Mouse (Mus musculus): ENCODE measurements at regions not wholly inside any gene's neighbourhood (a gene's known extent, or its start where the extent isn't known, plus 50 kb on each side); places are given as distances from the start of the nearest gene placed in this dataset.

DNA sequence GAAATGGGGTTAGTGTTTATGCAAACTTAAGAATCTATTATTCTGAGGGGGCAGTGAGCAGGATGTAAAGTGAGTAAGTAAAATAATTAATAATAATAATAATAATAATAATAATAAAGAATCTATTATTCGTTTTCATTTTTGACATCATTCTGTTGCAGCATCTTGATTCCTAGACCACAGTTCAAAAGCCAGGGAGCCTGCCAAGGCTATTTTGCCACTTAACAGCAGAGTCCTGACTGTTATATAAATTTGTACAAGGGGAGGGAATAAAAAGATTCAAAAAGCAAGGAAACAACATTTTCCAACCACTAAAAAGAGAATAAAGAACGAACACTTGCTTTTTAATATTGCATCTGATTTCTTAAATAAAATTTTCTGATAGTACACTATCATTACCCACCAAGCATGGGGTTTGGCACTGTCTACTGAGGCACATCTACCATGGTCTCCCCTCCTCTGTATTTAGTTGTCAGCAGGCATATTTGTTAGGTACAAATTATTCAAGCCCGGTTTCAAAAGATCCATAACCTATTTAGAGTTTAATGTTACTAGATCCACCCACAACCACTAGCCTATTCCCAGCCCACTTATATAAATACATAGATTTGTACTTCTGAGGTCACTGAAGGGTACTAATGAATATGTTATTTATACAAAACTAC, 228.8 kb upstream of the Zic4 start:
- 59% methylated on average over 3 of the region's 3 CpGs for WGBS (ENCODE audit: insufficient replicate concordance)
- Histone ChIP-seq H3K9ac (ENCODE audit: low read depth, low read length) (no peak overlapping the region), H3K9me3 (replicated peaks; ENCODE audit: control insufficient read depth, low read length) (no peaks in the 10 kb centered on the region), H3K27me3 (ENCODE audit: control insufficient read depth, insufficient read depth, low read depth, low read length) (no peaks in the 10 kb centered on the region), H3K36me3 (ENCODE audit: control insufficient read depth, insufficient read depth) (no peaks in the 10 kb centered on the region), H3K4me1 (ENCODE audit: control insufficient read depth, low read depth, low read length) (no peaks in the 10 kb centered on the region), H3K4me3 (ENCODE audit: low read depth, low read length) (no peak overlapping the region), H3K27ac (ENCODE audit: low read length) (no peak overlapping the region), H3K4me2 (ENCODE audit: low read depth, low read length) (no peak overlapping the region)
- no peak for ATAC-seq (ENCODE audit: low read depth)

DNA sequence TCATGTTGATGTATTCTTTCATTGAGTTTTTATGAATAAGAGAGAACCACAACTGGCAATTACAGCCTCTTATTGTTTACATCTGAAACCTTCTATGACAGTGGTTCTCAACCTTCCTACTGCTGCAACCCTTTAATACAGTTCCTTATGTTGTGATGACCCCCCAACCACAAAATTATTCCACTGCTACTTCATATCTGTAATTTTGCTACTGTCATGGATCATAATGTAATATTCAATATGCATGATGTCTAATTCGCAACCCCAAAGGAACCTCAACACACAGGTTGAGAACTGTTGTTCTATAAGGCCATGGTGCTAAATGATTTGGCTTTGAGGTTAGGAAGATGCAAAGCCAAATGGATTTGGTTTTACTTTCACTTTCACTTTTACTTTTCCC, 227.9 kb upstream of the Zic4 start:
- no peaks in the 10 kb centered on the region for H3K36me3 ChIP-seq (ENCODE audit: control insufficient read depth, insufficient read depth)
- WGBS (ENCODE audit: insufficient replicate concordance) = 65% methylated on average over 1 of the region's 1 CpGs
- no peak overlapping the region for H3K9ac ChIP-seq (ENCODE audit: low read depth, low read length)
- H3K9me3 ChIP-seq (replicated peaks; ENCODE audit: control insufficient read depth, low read length) = no peaks in the 10 kb centered on the region
- H3K4me2 ChIP-seq (ENCODE audit: low read depth, low read length) = no peak overlapping the region
- H3K4me3 ChIP-seq (ENCODE audit: low read depth, low read length) = no peak overlapping the region
- no peak for ATAC-seq (ENCODE audit: low read depth)
- H3K27ac ChIP-seq (ENCODE audit: low read length) = no peak overlapping the region
- H3K27me3 ChIP-seq (ENCODE audit: control insufficient read depth, insufficient read depth, low read depth, low read length) = no peaks in the 10 kb centered on the region
- H3K4me1 ChIP-seq (ENCODE audit: control insufficient read depth, low read depth, low read length) = no peaks in the 10 kb centered on the region

DNA sequence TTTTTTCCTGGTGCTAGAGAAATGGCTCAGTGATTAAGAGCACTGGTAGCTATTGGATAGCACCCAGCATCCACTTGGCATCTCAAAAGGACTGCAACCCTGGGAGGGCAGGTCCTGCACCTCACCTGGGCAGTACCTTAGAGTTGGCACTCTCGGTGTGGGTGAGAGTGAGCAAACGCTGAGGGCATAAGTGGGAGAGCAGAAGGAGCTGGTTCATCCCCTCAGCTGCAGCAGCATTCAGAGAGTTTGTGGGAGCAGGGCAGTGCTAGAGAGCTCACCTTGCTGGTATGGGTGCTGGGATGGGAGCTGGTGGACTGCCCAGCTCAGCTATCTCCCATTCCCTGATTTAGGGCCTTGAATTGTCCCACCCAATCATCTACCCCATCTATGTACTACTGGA, 227.1 kb upstream of the Zic4 start:
- WGBS (ENCODE audit: insufficient replicate concordance) = 38% methylated on average over 2 of the region's 2 CpGs
- no peaks in the 10 kb centered on the region for H3K27me3 ChIP-seq (ENCODE audit: control insufficient read depth, insufficient read depth, low read depth, low read length)

DNA sequence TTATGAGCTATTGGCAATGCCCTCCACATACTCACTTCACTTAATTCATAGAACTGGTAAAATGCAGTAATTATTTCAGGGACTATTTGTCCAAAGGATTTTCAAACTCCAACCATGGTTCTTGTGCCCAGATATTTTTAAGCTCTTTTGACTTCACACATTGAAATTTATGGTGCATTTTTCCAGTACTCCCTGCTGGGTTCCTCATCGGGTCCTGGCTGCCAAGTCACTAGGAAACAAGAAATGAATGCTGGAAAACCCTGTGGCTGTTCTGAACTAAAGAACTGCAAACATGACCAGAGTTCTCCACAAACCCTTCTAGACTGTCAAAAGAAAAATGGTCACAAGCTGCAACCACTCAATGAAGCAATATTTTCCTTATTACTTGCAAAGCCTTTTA, 221.6 kb upstream of the Zic4 start:
- H3K27ac ChIP-seq (ENCODE audit: low read length) = no peak overlapping the region
- H3K4me3 ChIP-seq (ENCODE audit: low read depth, low read length) = no peak overlapping the region
- no peak overlapping the region for H3K9ac ChIP-seq (ENCODE audit: low read depth, low read length)
- H3K4me1 ChIP-seq (ENCODE audit: control insufficient read depth, low read depth, low read length) = no peaks in the 10 kb centered on the region
- H3K27me3 ChIP-seq (ENCODE audit: control insufficient read depth, insufficient read depth, low read depth, low read length) = no peaks in the 10 kb centered on the region
- no peak overlapping the region for H3K4me2 ChIP-seq (ENCODE audit: low read depth, low read length)
- no peak for ATAC-seq (ENCODE audit: low read depth)
- no peaks in the 10 kb centered on the region for H3K36me3 ChIP-seq (ENCODE audit: control insufficient read depth, insufficient read depth)
- H3K9me3 ChIP-seq (replicated peaks; ENCODE audit: control insufficient read depth, low read length) = no peaks in the 10 kb centered on the region; the same call in 1 of the 2 replicates
- 55% methylated on average over 1 of the region's 1 CpGs for WGBS (ENCODE audit: insufficient replicate concordance)

More for the DNA sequence above, 227.1 kb upstream of the Zic4 start:
- ATAC-seq (ENCODE audit: low read depth) = no peak
- H3K27ac ChIP-seq (ENCODE audit: low read length) = no peak overlapping the region
- no peaks in the 10 kb centered on the region for H3K4me1 ChIP-seq (ENCODE audit: control insufficient read depth, low read depth, low read length)
- H3K4me2 ChIP-seq (ENCODE audit: low read depth, low read length) = no peak overlapping the region
- no peak overlapping the region for H3K9ac ChIP-seq (ENCODE audit: low read depth, low read length)
- no peak overlapping the region for H3K4me3 ChIP-seq (ENCODE audit: low read depth, low read length)
- H3K9me3 ChIP-seq (replicated peaks; ENCODE audit: control insufficient read depth, low read length) = no peaks in the 10 kb centered on the region
- no peaks in the 10 kb centered on the region for H3K36me3 ChIP-seq (ENCODE audit: control insufficient read depth, insufficient read depth)

DNA sequence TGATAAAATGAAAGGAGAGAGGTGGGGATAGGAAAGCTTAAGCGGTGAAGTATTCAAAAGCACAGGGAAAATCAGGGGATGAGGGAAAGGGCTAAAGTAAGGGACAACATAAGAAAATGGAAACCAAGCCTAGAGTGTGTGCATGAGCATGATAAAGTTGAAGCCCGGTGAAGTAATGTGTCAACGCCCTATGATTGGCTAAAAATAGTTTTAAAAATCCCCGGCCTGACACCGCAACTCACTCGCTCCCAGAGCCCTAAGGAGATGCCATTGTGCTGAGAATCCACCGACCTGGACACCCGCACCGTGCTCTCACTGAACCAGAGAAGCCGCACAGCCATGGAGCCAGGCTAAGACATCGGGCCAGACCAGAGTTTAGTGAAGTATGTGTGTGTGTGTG, 210.3 kb upstream of the Zic4 start:
- no peaks in the 10 kb centered on the region for H3K9me3 ChIP-seq (replicated peaks; ENCODE audit: control insufficient read depth, low read length)
- no peak overlapping the region for H3K4me3 ChIP-seq (ENCODE audit: low read depth, low read length)
- ATAC-seq (ENCODE audit: low read depth) = no peak
- 68% methylated on average over 11 of the region's 11 CpGs for WGBS (ENCODE audit: insufficient replicate concordance)
- no peaks in the 10 kb centered on the region for H3K27me3 ChIP-seq (ENCODE audit: control insufficient read depth, insufficient read depth, low read depth, low read length)
- H3K9ac ChIP-seq (ENCODE audit: low read depth, low read length) = no peak overlapping the region
- no peak overlapping the region for H3K4me2 ChIP-seq (ENCODE audit: low read depth, low read length)
- no peaks in the 10 kb centered on the region for H3K4me1 ChIP-seq (ENCODE audit: control insufficient read depth, low read depth, low read length)
- H3K27ac ChIP-seq (ENCODE audit: low read length) = no peak overlapping the region
- no peaks in the 10 kb centered on the region for H3K36me3 ChIP-seq (ENCODE audit: control insufficient read depth, insufficient read depth)

DNA sequence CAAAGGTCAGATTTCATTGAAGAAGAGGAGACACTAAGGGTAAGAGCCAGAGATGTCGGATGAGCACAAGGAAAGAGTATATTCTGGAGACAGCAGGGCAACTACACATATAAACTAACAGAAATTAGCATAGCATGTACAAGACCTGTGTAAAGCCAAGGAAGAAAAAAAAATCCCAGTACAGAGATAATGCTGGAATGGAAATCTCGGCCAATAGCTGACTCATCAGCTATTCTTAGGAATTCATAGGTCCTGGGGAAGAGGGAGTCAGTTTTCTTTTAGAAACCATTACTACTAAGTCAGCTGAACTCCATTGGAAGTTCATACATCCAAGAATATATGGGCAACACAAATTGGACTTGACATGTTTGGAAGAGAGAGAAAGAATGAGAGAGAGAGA, 202.9 kb upstream of the Zic4 start:
- H3K9ac ChIP-seq (ENCODE audit: low read depth, low read length) = no peak overlapping the region
- ATAC-seq (ENCODE audit: low read depth) = no peak
- no peaks in the 10 kb centered on the region for H3K4me1 ChIP-seq (ENCODE audit: control insufficient read depth, low read depth, low read length)
- no peaks in the 10 kb centered on the region for H3K9me3 ChIP-seq (replicated peaks; ENCODE audit: control insufficient read depth, low read length)
- H3K27me3 ChIP-seq (ENCODE audit: control insufficient read depth, insufficient read depth, low read depth, low read length) = no peaks in the 10 kb centered on the region
- 64% methylated on average over 2 of the region's 2 CpGs for WGBS (ENCODE audit: insufficient replicate concordance)
- H3K36me3 ChIP-seq (ENCODE audit: control insufficient read depth, insufficient read depth) = no peaks in the 10 kb centered on the region
- no peak overlapping the region for H3K4me2 ChIP-seq (ENCODE audit: low read depth, low read length)
- no peak overlapping the region for H3K27ac ChIP-seq (ENCODE audit: low read length)
- no peak overlapping the region for H3K4me3 ChIP-seq (ENCODE audit: low read depth, low read length)

DNA sequence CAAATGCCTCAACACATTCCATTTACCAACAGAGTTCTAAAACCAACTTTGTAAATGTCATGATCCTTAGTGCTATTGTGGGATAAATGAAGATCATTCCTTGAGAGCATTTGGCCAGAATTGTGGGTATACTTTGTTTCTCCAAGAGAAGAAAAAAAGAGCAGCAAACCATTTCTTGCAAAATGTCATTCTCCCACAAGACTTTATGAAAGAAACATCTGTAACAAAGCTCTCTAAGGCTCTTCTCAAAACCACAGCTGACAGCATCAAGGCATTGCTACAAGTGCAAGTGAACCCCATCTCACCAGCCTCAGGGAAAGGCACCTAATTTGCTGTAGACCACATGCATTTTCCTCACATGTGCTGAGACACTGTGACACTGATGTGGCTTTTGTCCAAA, 194.3 kb upstream of the Zic4 start:
- ATAC-seq (ENCODE audit: low read depth) = no peak
- Histone ChIP-seq H3K9ac (ENCODE audit: low read depth, low read length) (no peak overlapping the region), H3K27ac (ENCODE audit: low read length) (no peak overlapping the region), H3K36me3 (ENCODE audit: control insufficient read depth, insufficient read depth) (no peaks in the 10 kb centered on the region), H3K9me3 (replicated peaks; ENCODE audit: control insufficient read depth, low read length) (no peaks in the 10 kb centered on the region), H3K4me1 (ENCODE audit: control insufficient read depth, low read depth, low read length) (no peaks in the 10 kb centered on the region), H3K4me3 (ENCODE audit: low read depth, low read length) (no peak overlapping the region), H3K27me3 (ENCODE audit: control insufficient read depth, insufficient read depth, low read depth, low read length) (no peaks in the 10 kb centered on the region), H3K4me2 (ENCODE audit: low read depth, low read length) (no peak overlapping the region)

DNA sequence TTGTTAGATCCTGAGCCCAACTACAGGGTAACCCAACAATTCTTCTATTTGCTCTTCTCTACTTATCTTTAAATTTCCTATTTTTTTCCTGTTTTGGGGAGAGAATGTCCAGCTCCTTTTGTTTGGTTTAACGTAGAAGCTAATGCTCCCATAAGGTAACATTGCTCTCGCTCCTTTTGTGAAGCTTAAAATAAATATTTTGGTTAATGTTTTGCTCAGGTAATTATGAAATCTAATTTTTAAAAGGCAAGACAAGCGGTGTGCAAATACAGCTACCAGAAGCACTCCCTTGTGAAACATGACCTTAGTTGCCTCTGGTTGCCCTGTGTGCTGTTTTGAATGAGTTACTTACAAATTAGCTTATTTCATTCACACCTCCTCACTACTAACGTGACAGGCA, 169.0 kb upstream of the Zic4 start:
- no peaks in the 10 kb centered on the region for H3K4me1 ChIP-seq (ENCODE audit: control insufficient read depth, low read depth, low read length)
- H3K27ac ChIP-seq (ENCODE audit: low read length) = no peak overlapping the region
- H3K4me3 ChIP-seq (ENCODE audit: low read depth, low read length) = no peak overlapping the region
- ATAC-seq (ENCODE audit: low read depth) = peak; percentile 27; the same call in 1 of the 2 replicates
- no peak overlapping the region for H3K4me2 ChIP-seq (ENCODE audit: low read depth, low read length)
- no peak overlapping the region for H3K9ac ChIP-seq (ENCODE audit: low read depth, low read length)
- no peaks in the 10 kb centered on the region for H3K9me3 ChIP-seq (replicated peaks; ENCODE audit: control insufficient read depth, low read length)
- 46% methylated on average over 4 of the region's 4 CpGs for WGBS (ENCODE audit: insufficient replicate concordance)
- no peaks in the 10 kb centered on the region for H3K27me3 ChIP-seq (ENCODE audit: control insufficient read depth, insufficient read depth, low read depth, low read length)
- no peaks in the 10 kb centered on the region for H3K36me3 ChIP-seq (ENCODE audit: control insufficient read depth, insufficient read depth)

DNA sequence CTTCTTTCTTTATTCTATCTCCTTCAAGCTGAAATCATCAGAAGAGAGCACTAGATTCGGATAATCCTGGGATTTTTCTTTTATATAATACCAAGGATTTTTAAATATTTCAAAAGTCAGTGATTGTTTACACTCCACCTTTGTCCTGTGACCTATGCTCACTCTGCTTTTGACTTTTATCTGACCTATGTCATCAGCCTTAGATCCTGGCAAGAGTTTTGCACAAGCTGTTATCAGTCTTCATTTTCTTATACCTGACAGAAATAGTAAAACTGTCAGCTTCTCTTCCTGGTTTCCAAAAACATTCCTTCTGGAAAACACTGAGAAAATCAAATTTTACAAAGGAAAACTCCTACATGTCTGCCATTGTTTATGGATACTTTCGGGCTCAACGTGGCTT, 168.3 kb upstream of the Zic4 start:
- Histone ChIP-seq H3K9ac (ENCODE audit: low read depth, low read length) (no peak overlapping the region), H3K27me3 (ENCODE audit: control insufficient read depth, insufficient read depth, low read depth, low read length) (no peaks in the 10 kb centered on the region), H3K4me3 (ENCODE audit: low read depth, low read length) (no peak overlapping the region), H3K36me3 (ENCODE audit: control insufficient read depth, insufficient read depth) (no peaks in the 10 kb centered on the region), H3K4me1 (ENCODE audit: control insufficient read depth, low read depth, low read length) (no peaks in the 10 kb centered on the region), H3K9me3 (replicated peaks; ENCODE audit: control insufficient read depth, low read length) (no peaks in the 10 kb centered on the region), H3K4me2 (ENCODE audit: low read depth, low read length) (no peak overlapping the region), H3K27ac (ENCODE audit: low read length) (no peak overlapping the region)
- ATAC-seq (ENCODE audit: low read depth) = no peak
- 59% methylated on average over 3 of the region's 3 CpGs for WGBS (ENCODE audit: insufficient replicate concordance)

Measured in liver, embryonic 16.5 days (tissue).